Mouse (Mus musculus) myocyte (in vitro differentiated cells): ENCODE data around the gene Gm20671. TPM values are rescaled to one million over a fixed set of nuclear protein-coding genes. Genes with fewer than 3 reads are reported as not detected.
"Not testable (repeated sequence)": the region's sequence is repeated elsewhere in the genome, so short reads cannot be mapped to it uniquely, and the experiment has no call there.

Experiments used
- H3K27me3 ChIP-seq: one replicate; pipeline ENCODE4 v1.6.1; 2011; ENCODE audit not compliant: control insufficient read depth, insufficient read depth, insufficient read length
- H3K36me3 ChIP-seq: one replicate; pipeline ENCODE4 v1.6.1; 2011; ENCODE audit not compliant: control insufficient read depth, insufficient read depth
- H3K4me2 ChIP-seq: one replicate; pipeline ENCODE4 v1.6.1; 2011; ENCODE audit warnings: low read depth, control low read depth
- H3K4me3 ChIP-seq: one replicate; pipeline ENCODE4 v1.5.1; 2011; ENCODE audit warnings: mild to moderate bottlenecking, control low read depth, moderate library complexity
- H3K79me2 ChIP-seq: one replicate; pipeline ENCODE4 v1.6.1; 2011; ENCODE audit not compliant: control insufficient read depth, insufficient read depth
- H3ac ChIP-seq: one replicate; pipeline ENCODE4 v1.6.1; 2011; ENCODE audit not compliant: control insufficient read depth, insufficient read length
- CEBPB ChIP-seq: IDR thresholded peaks from 2 replicates; pipeline ENCODE4 v1.6.1; 2011; ENCODE audit warnings: mild to moderate bottlenecking, moderate library complexity; ENCODE audit not compliant: poor library complexity, insufficient read depth, severe bottlenecking
- E2F4 ChIP-seq: IDR thresholded peaks from one replicate; pipeline ENCODE4 v1.6.1; 2011; ENCODE audit warnings: mild to moderate bottlenecking, control low read depth, moderate library complexity; ENCODE audit not compliant: insufficient read depth
- MAX ChIP-seq: IDR thresholded peaks from one replicate; pipeline ENCODE4 v1.6.1; 2011; ENCODE audit warnings: low read depth, mild to moderate bottlenecking, control low read depth
- MYOD1 ChIP-seq, 3 experiments: IDR thresholded peaks; one replicate each; pipeline ENCODE4 v1.6.1; 2011; ENCODE audit warnings: control low read depth in 2 of 3, low read depth in 2 of 3, mild to moderate bottlenecking in 2 of 3, moderate library complexity in 1 of 3; ENCODE audit not compliant: insufficient read length in 2 of 3, control insufficient read depth in 1 of 3
- MYOG ChIP-seq, 3 experiments: IDR thresholded peaks; one replicate each; pipeline ENCODE4 v1.6.1; 2011; ENCODE audit warnings: control low read depth in 2 of 3, low read depth in 2 of 3, mild to moderate bottlenecking in 2 of 3; ENCODE audit not compliant: insufficient read length in 2 of 3, control insufficient read depth in 1 of 3, insufficient read depth in 1 of 3
- POLR2A ChIP-seq: IDR thresholded peaks from one replicate; pipeline ENCODE4 v1.6.1; 2011; ENCODE audit warnings: low read depth, mild to moderate bottlenecking, control low read depth, moderate library complexity; ENCODE audit not compliant: insufficient read length
- POLR2AphosphoS2 ChIP-seq: IDR thresholded peaks from one replicate; pipeline ENCODE4 v1.6.1; 2011; ENCODE audit warnings: low read depth, control low read depth; ENCODE audit not compliant: insufficient read length
- REST ChIP-seq: IDR thresholded peaks from one replicate; pipeline ENCODE4 v1.6.1; 2011; ENCODE audit warnings: mild to moderate bottlenecking, control low read depth, moderate library complexity; ENCODE audit not compliant: insufficient read depth, insufficient read length
- SRF ChIP-seq: IDR thresholded peaks from one replicate; pipeline ENCODE4 v1.6.1; 2011; ENCODE audit warnings: low read depth; ENCODE audit not compliant: control insufficient read depth, insufficient read length
- TCF12 ChIP-seq: IDR thresholded peaks from one replicate; pipeline ENCODE4 v1.6.1; 2011; ENCODE audit warnings: mild to moderate bottlenecking, control low read depth; ENCODE audit not compliant: poor library complexity, insufficient read depth, severe bottlenecking
- TCF3 ChIP-seq: IDR thresholded peaks from one replicate; pipeline ENCODE4 v1.6.1; 2011; ENCODE audit warnings: low read depth, control low read depth; ENCODE audit not compliant: insufficient read length
- USF1 ChIP-seq: IDR thresholded peaks from one replicate; pipeline ENCODE4 v1.6.1; 2011; ENCODE audit warnings: low read depth, mild to moderate bottlenecking, control low read depth, moderate library complexity
- polyA plus RNA-seq: library from polyadenylated mRNA; unstranded; fragments of >200 nt; fragmentation: generic; extraction: Trizol; gene quantifications from one replicate; pipeline ENCODE4 v1.2.1, GENCODE M21; 2012; ENCODE audit warnings: missing spikeins

The Gm20671 gene
- polyA plus RNA-seq, 1 experiment: not detected

GRCm38 (mm10) chr5:32834497-32834896 is 7.6 kb upstream of the Gm20671 start:
- no peak for TF ChIP-seq E2F4
- Histone ChIP-seq H3K4me2 (no peak overlapping the region), H3K27me3 (no peaks in the 10 kb centered on the region), H3K36me3 (peaks cover 40% of the 10 kb centered on the region), H3K4me3 (no peak overlapping the region), H3K79me2 (no peaks in the 10 kb centered on the region), H3ac (no peak overlapping the region)

- no peak overlapping the region for H3K4me2 ChIP-seq
- TF ChIP-seq POLR2AphosphoS2 (no peak), E2F4 (no peak), MYOD1 (IDR thresholded peaks at IDR 0.05; ENCODE audit: control insufficient read depth in 1 of 3, insufficient read length in 2 of 3, low read depth in 2 of 3) (peak; percentile 41 to 70 (median 69)), CEBPB (no peak), MYOG (IDR thresholded peaks at IDR 0.05; ENCODE audit: control insufficient read depth in 1 of 3, insufficient read depth in 1 of 3, insufficient read length in 2 of 3, low read depth in 2 of 3) (peak in 1 of 3 experiments; percentile 67), TCF3 (no peak)
- no peak overlapping the region for H3ac ChIP-seq
- no peaks in the 10 kb centered on the region for H3K27me3 ChIP-seq
- no peaks in the 10 kb centered on the region for H3K79me2 ChIP-seq
- H3K36me3 ChIP-seq: peaks cover 30% of the 10 kb centered on the region
- H3K4me3 ChIP-seq: no peak overlapping the region
Observed at GRCm38 (mm10) chr5:32830054-32830453, 3.1 kb upstream of the Gm20671 start.

- H3K4me3 ChIP-seq, H3ac ChIP-seq: not testable (repeated sequence)
Observed at GRCm38 (mm10) chr5:32828766-32829165, 1.9 kb upstream of the Gm20671 start.

GRCm38 (mm10) chr5:32820471-32820870 is 6.4 kb downstream of the Gm20671 start:
- Histone ChIP-seq H3K27me3 (no peaks in the 10 kb centered on the region), H3ac (no peak overlapping the region), H3K36me3 (peaks cover 24% of the 10 kb centered on the region)

More at GRCm38 (mm10) chr5:32828766-32829165, 1.9 kb upstream of the Gm20671 start:
- not testable (repeated sequence) for H3K4me2 ChIP-seq, H3K27me3 ChIP-seq, H3K79me2 ChIP-seq
- H3K36me3 ChIP-seq: peaks cover 28% of the 10 kb centered on the region

GRCm38 (mm10) chr5:32815396-32815795 is 11.5 kb downstream of the Gm20671 start:
- peaks cover 35% of the 10 kb centered on the region for H3K36me3 ChIP-seq
- no peak overlapping the region for H3K4me3 ChIP-seq
- no peaks in the 10 kb centered on the region for H3K79me2 ChIP-seq
- H3K27me3 ChIP-seq: no peaks in the 10 kb centered on the region
- no peak for TF ChIP-seq MYOG (IDR thresholded peaks at IDR 0.05; ENCODE audit: control insufficient read depth in 1 of 3, insufficient read depth in 1 of 3, insufficient read length in 2 of 3, low read depth in 2 of 3)
- H3ac ChIP-seq: no peak overlapping the region
- H3K4me2 ChIP-seq: no peak overlapping the region

More at GRCm38 (mm10) chr5:32820471-32820870, 6.4 kb downstream of the Gm20671 start:
- H3K4me2 ChIP-seq: no peak overlapping the region
- TF ChIP-seq TCF3 (no peak), E2F4 (no peak), USF1 (no peak), MYOG (IDR thresholded peaks at IDR 0.05; ENCODE audit: control insufficient read depth in 1 of 3, insufficient read depth in 1 of 3, insufficient read length in 2 of 3, low read depth in 2 of 3) (no peak), MYOD1 (IDR thresholded peaks at IDR 0.05; ENCODE audit: control insufficient read depth in 1 of 3, insufficient read length in 2 of 3, low read depth in 2 of 3) (no peak), POLR2A (no peak), POLR2AphosphoS2 (no peak), REST (no peak), CEBPB (no peak), MAX (no peak), TCF12 (no peak), SRF (no peak)
- H3K4me3 ChIP-seq: no peak overlapping the region
- H3K79me2 ChIP-seq: no peaks in the 10 kb centered on the region

- H3ac ChIP-seq, H3K79me2 ChIP-seq, H3K4me2 ChIP-seq, H3K36me3 ChIP-seq, H3K27me3 ChIP-seq: not testable (repeated sequence)
- peak overlapping the region; percentile 58 for H3K4me3 ChIP-seq
Observed at GRCm38 (mm10) chr5:32786454-32786853, 40.5 kb downstream of the Gm20671 start.
